Comparison of ENCODE assay signal across 15 mouse cellular contexts in the genomic region with DNA sequence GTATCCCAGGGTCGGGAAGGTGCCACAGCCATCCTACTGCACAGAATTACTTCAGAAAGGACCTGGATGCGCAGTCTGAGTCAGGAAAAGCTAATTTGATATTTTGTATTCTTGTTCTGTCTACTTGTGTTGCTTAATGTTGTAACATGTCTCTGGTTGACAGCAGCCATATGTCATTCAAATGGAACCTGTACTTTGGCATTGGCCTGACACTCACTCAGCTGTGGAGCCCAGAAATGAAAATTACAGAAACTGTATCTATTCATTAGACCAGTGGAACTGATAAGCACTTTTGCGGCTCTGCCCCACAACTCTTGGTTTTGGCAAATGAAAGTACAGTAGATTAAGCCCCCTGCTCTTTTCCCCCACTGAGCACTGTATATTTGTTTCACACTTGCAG.
A peak's percentile ranks its signal among the peaks of the same experiment; 100 is the strongest.
DNase-seq lines count a peak whose midpoint lies in the region; ATAC-seq and TF ChIP-seq lines count a peak whose summit lies in the region.
"Had no signal": no experiment of that assay in that cellular context is flagged by ENCODE, and none has a peak within 500 bp of the region (broad histone marks: within the 10 kb centered on the region; RNA-seq: fewer than 3 reads in every experiment).

No protein-coding gene starts in this region.

- H3K27ac ChIP-seq in embryonic facial prominence, embryonic 12.5 days = peak overlapping the region; percentile 30; the same call in 1 of the 2 replicates
- H3K27ac ChIP-seq in embryonic facial prominence, embryonic 10.5 days (replicated peaks) = no peak overlapping the region
- H3K27ac ChIP-seq in limb, embryonic 15.5 days = 0 out of 2 replicates have a peak overlapping the region, but pooled peaks have one; percentile 54
- no peak overlapping the region for H3K27ac ChIP-seq in limb, embryonic 10.5 days
- H3K27ac ChIP-seq in hindbrain, embryonic 16.5 days (ENCODE audit: low read depth, low read length) = peak overlapping the region; percentile 49
- H3K27ac ChIP-seq in kidney, embryonic 14.5 days (ENCODE audit: low read depth, low read length) = no peak overlapping the region
- H3K27ac ChIP-seq: kidney, embryonic 15.5 days; limb, embryonic 13.5 days; macrophage had no signal

- H3K4me1 ChIP-seq in embryonic facial prominence, embryonic 12.5 days = peaks cover 58% of the 10 kb centered on the region
- H3K4me1 ChIP-seq in embryonic facial prominence, embryonic 10.5 days = peaks cover 78% of the 10 kb centered on the region
- peaks cover 49% of the 10 kb centered on the region for H3K4me1 ChIP-seq in limb, embryonic 15.5 days
- H3K4me1 ChIP-seq in limb, embryonic 10.5 days = peaks cover 54% of the 10 kb centered on the region
- H3K4me1 ChIP-seq in hindbrain, embryonic 16.5 days (ENCODE audit: control insufficient read depth, insufficient read depth, low read depth, low read length) = peaks cover 58% of the 10 kb centered on the region
- H3K4me1 ChIP-seq in kidney, embryonic 14.5 days (ENCODE audit: control insufficient read depth, insufficient read depth, low read length) = peaks cover 25% of the 10 kb centered on the region

- no peak for DNase-seq in embryonic facial prominence, embryonic 10.5 days (ENCODE audit: low spot score)
- no peak for DNase-seq in limb, embryonic 10.5 days (ENCODE audit: low spot score)
- peak; percentile 68 for DNase-seq in brain, embryonic 14.5 days (ENCODE audit: low read depth)
- no peak for DNase-seq in adrenal gland, postnatal 10 days
- DNase-seq: gastrocnemius, postnatal 36 days; lung, embryonic 14.5 days; right cerebral cortex, adult 18-20 months had no signal

- no peak overlapping the region for H3K4me3 ChIP-seq in embryonic facial prominence, embryonic 12.5 days
- H3K4me3 ChIP-seq in embryonic facial prominence, embryonic 10.5 days = no peak overlapping the region
- H3K4me3 ChIP-seq in limb, embryonic 15.5 days = no peak overlapping the region
- no peak overlapping the region for H3K4me3 ChIP-seq in limb, embryonic 10.5 days
- no peak overlapping the region for H3K4me3 ChIP-seq in hindbrain, embryonic 16.5 days (ENCODE audit: low read length)
- no peak overlapping the region for H3K4me3 ChIP-seq in kidney, embryonic 14.5 days (ENCODE audit: low read length)
- H3K4me3 ChIP-seq: kidney, embryonic 15.5 days; limb, embryonic 13.5 days had no signal

- no peaks in the 10 kb centered on the region for H3K27me3 ChIP-seq in embryonic facial prominence, embryonic 12.5 days
- H3K27me3 ChIP-seq in embryonic facial prominence, embryonic 10.5 days (replicated peaks; ENCODE audit: low read depth, poor library complexity, severe bottlenecking) = no peaks in the 10 kb centered on the region
- no peaks in the 10 kb centered on the region for H3K27me3 ChIP-seq in limb, embryonic 15.5 days
- no peaks in the 10 kb centered on the region for H3K27me3 ChIP-seq in limb, embryonic 10.5 days (ENCODE audit: low read depth, poor library complexity, severe bottlenecking)
- H3K27me3 ChIP-seq in hindbrain, embryonic 16.5 days (replicated peaks; ENCODE audit: control insufficient read depth, insufficient read depth, low read length) = no peaks in the 10 kb centered on the region
- no peaks in the 10 kb centered on the region for H3K27me3 ChIP-seq in kidney, embryonic 14.5 days (ENCODE audit: control insufficient read depth, insufficient read depth, low read length)
- H3K27me3 ChIP-seq: kidney, embryonic 15.5 days; limb, embryonic 13.5 days; Patski had no signal

- no peaks in the 10 kb centered on the region for H3K9me3 ChIP-seq in embryonic facial prominence, embryonic 12.5 days
- H3K9me3 ChIP-seq in embryonic facial prominence, embryonic 10.5 days = no peaks in the 10 kb centered on the region
- no peaks in the 10 kb centered on the region for H3K9me3 ChIP-seq in limb, embryonic 15.5 days
- no peaks in the 10 kb centered on the region for H3K9me3 ChIP-seq in limb, embryonic 10.5 days (replicated peaks)
- H3K9me3 ChIP-seq in hindbrain, embryonic 16.5 days (ENCODE audit: control insufficient read depth, low read length) = no peaks in the 10 kb centered on the region
- no peaks in the 10 kb centered on the region for H3K9me3 ChIP-seq in kidney, embryonic 14.5 days (ENCODE audit: control insufficient read depth, low read length)
- H3K9me3 ChIP-seq: kidney, embryonic 15.5 days; limb, embryonic 13.5 days had no signal

- no peak for TF ChIP-seq CTCF in brain, embryonic 14.5 days (IDR thresholded peaks at IDR 0.05; ENCODE audit: borderline replicate concordance, extremely low read depth, insufficient read depth, insufficient read length)

- WGBS in embryonic facial prominence, embryonic 12.5 days = 83% methylated on average over 3 of the region's 3 CpGs
- WGBS in embryonic facial prominence, embryonic 10.5 days = 95% methylated on average over 3 of the region's 3 CpGs
- 73% methylated on average over 3 of the region's 3 CpGs for WGBS in limb, embryonic 15.5 days
- 90% methylated on average over 3 of the region's 3 CpGs for whole genome bisulfite sequencing in limb, embryonic 10.5 days
- 67% methylated on average over 3 of the region's 3 CpGs for WGBS in hindbrain, embryonic 16.5 days
- 84% methylated on average over 3 of the region's 3 CpGs for WGBS in kidney, embryonic 14.5 days

- no peaks in the 10 kb centered on the region for H3K36me3 ChIP-seq in embryonic facial prominence, embryonic 12.5 days
- 0 out of 2 replicates have a peak, but pooled peaks cover 2% of the 10 kb centered on the region for H3K36me3 ChIP-seq in embryonic facial prominence, embryonic 10.5 days (replicated peaks)
- H3K36me3 ChIP-seq in limb, embryonic 15.5 days = no peaks in the 10 kb centered on the region
- peaks cover 7% of the 10 kb centered on the region; the same call in 1 of the 2 replicates for H3K36me3 ChIP-seq in limb, embryonic 10.5 days
- no peaks in the 10 kb centered on the region for H3K36me3 ChIP-seq in hindbrain, embryonic 16.5 days (ENCODE audit: control insufficient read depth, insufficient read depth, low read length)
- no peaks in the 10 kb centered on the region for H3K36me3 ChIP-seq in kidney, embryonic 14.5 days (ENCODE audit: control insufficient read depth, insufficient read depth, low read length)
- H3K36me3 ChIP-seq: kidney, embryonic 15.5 days; limb, embryonic 13.5 days had no signal

- H3K4me2 ChIP-seq in embryonic facial prominence, embryonic 12.5 days (replicated peaks) = no peak overlapping the region
- H3K4me2 ChIP-seq in limb, embryonic 15.5 days = no peak overlapping the region
- no peak overlapping the region for H3K4me2 ChIP-seq in hindbrain, embryonic 16.5 days (ENCODE audit: low read length)
- no peak overlapping the region for H3K4me2 ChIP-seq in kidney, embryonic 14.5 days (replicated peaks; ENCODE audit: low read depth, low read length)
- H3K4me2 ChIP-seq: kidney, embryonic 15.5 days; limb, embryonic 13.5 days; lung, embryonic 14.5 days had no signal

- no peak for TF ChIP-seq POLR2A in brain, embryonic 14.5 days (IDR thresholded peaks at IDR 0.05; ENCODE audit: borderline replicate concordance, extremely low read depth, insufficient read depth, insufficient read length, poor library complexity, severe bottlenecking)

- ATAC-seq in embryonic facial prominence, embryonic 12.5 days (ENCODE audit: insufficient number of reproducible peaks, insufficient read depth, low FRiP score, low TSS enrichment) = no peak
- ATAC-seq in limb, embryonic 15.5 days (ENCODE audit: insufficient number of reproducible peaks, low FRiP score, low TSS enrichment, low read depth) = no peak
- no peak for ATAC-seq in hindbrain, embryonic 16.5 days
- ATAC-seq in kidney, embryonic 14.5 days (ENCODE audit: low FRiP score, low TSS enrichment) = no peak
- ATAC-seq: Patski had no signal

- no peak overlapping the region for H3K9ac ChIP-seq in embryonic facial prominence, embryonic 12.5 days
- no peak overlapping the region for H3K9ac ChIP-seq in limb, embryonic 15.5 days
- no peak overlapping the region for H3K9ac ChIP-seq in hindbrain, embryonic 16.5 days (ENCODE audit: low read depth, low read length)
- H3K9ac ChIP-seq in kidney, embryonic 14.5 days (ENCODE audit: low read depth, low read length) = no peak overlapping the region
- H3K9ac ChIP-seq: kidney, embryonic 15.5 days; limb, embryonic 13.5 days; lung, embryonic 14.5 days had no signal

Comparison
In these comparisons a context has a peak if more than half of its experiments do, and no peak if none do; other contexts are left out.
1. H3K27ac ChIP-seq: peak in embryonic facial prominence, embryonic 12.5 days (single experiment), limb, embryonic 15.5 days (single experiment) and hindbrain, embryonic 16.5 days (single experiment); none in embryonic facial prominence, embryonic 10.5 days (single experiment), limb, embryonic 10.5 days (single experiment) and kidney, embryonic 14.5 days (single experiment).